Mouse (Mus musculus) hindbrain, postnatal 0 days (tissue): ENCODE data around the gene Tmprss3. TPM values are rescaled to one million over a fixed set of nuclear protein-coding genes. Genes with fewer than 3 reads are reported as not detected.

ENCODE experiments used
- ATAC-seq: fragments of 200-750 bp; cut with Nextera tagmentation; 2 replicates; pipeline ENCODE4 v1.8.0; 2017; ENCODE audit warnings: mild to moderate bottlenecking, moderate TSS enrichment, moderate library complexity
- DNase-seq: peaks from one replicate; pipeline ENCODE4 v3.0.0-alpha.2; 2015; ENCODE audit warnings: low spot score
- H3K27ac ChIP-seq: fragments of 300-500 bp; sonication (generic); 2 replicates; pipeline ENCODE4 v1.5.1; 2014; ENCODE audit warnings: mild to moderate bottlenecking
- H3K27me3 ChIP-seq: fragments of 300-500 bp; sonication (generic); 2 replicates; pipeline ENCODE4 v1.6.1; 2014; ENCODE audit warnings: low read length, mixed read lengths; ENCODE audit not compliant: insufficient read depth
- H3K36me3 ChIP-seq: fragments of 300-500 bp; sonication (generic); 2 replicates; pipeline ENCODE4 v1.6.1; 2014; ENCODE audit warnings: low read length, mixed read lengths; ENCODE audit not compliant: insufficient read depth
- H3K4me1 ChIP-seq: fragments of 300-500 bp; sonication (generic); 2 replicates; pipeline ENCODE4 v1.6.1; 2014; ENCODE audit warnings: antibody characterized with exemption, low read length, mixed read lengths; ENCODE audit not compliant: insufficient read depth
- H3K4me2 ChIP-seq: fragments of 300-500 bp; sonication (generic); 2 replicates; pipeline ENCODE4 v1.6.1; 2014; ENCODE audit warnings: low read depth, mild to moderate bottlenecking, low read length, moderate library complexity, mixed read lengths
- H3K4me3 ChIP-seq: fragments of 300-500 bp; sonication (generic); 2 replicates; pipeline ENCODE4 v1.5.1; 2014; ENCODE audit warnings: low read length
- H3K9ac ChIP-seq: fragments of 300-500 bp; sonication (generic); replicated peaks from 2 replicates; pipeline ENCODE4 v1.6.1; 2014; ENCODE audit warnings: mild to moderate bottlenecking, low read length, moderate library complexity, mixed read lengths
- H3K9me3 ChIP-seq: fragments of 300-500 bp; sonication (generic); 2 replicates; pipeline ENCODE4 v1.6.1; 2016; ENCODE audit warnings: low read length, mixed read lengths
- CTCF ChIP-seq: IDR thresholded peaks from 2 replicates; pipeline ENCODE4 v1.5.1; 2016; ENCODE audit warnings: antibody characterized with exemption, control low read depth, low read depth
- WGBS: fragments of 180-500 bp; shearing (Covaris S2); extraction: QIAGEN DNeasy Blood & Tissue Kit; methylation state at CpG from one replicate; pipeline ENCODE4 v1.1.7; 2014; 5-methylcytosine and 5-hydroxymethylcytosine counted together
- polyA plus RNA-seq: library from polyadenylated mRNA; unstranded; fragments of >200 nt; fragmentation: Nextera tagmentation; extraction: Ambion mirVana; gene quantifications from 2 replicates; pipeline ENCODE4 v1.2.1, GENCODE M21; 2015
- total RNA-seq: library from RNA; depleted of rRNA; stranded (reverse); fragments of >200 nt; gene quantifications from 2 replicates; pipeline ENCODE4 v1.2.3, GENCODE M21; 2014

Gene Tmprss3
- total and polyA plus RNA-seq, 2 experiments from 2014 or later, result 0.10 to 0.23 TPM

- no peak overlapping the region for H3K4me3 ChIP-seq
- H3K4me2 ChIP-seq, result no peak overlapping the region
- no peak for TF ChIP-seq CTCF
- no peak overlapping the region for H3K9ac ChIP-seq
- H3K9me3 ChIP-seq, result no peaks in the 10 kb centered on the region
- 70% methylated on average over 12 of the region's 12 CpGs for WGBS
- no peak overlapping the region for H3K27ac ChIP-seq
- H3K4me1 ChIP-seq, result no peaks in the 10 kb centered on the region
- DNase-seq, result no peak
- no peaks in the 10 kb centered on the region for H3K27me3 ChIP-seq
- no peak for ATAC-seq
- H3K36me3 ChIP-seq, result no peaks in the 10 kb centered on the region
These were observed 15.4 kb downstream of the Tmprss3 start for GRCm38 (mm10) chr17:31183180-31183974.

GRCm38 (mm10) chr17:31181490-31181889, 17.3 kb downstream of the Tmprss3 start:
- no peaks in the 10 kb centered on the region for H3K36me3 ChIP-seq
- H3K27me3 ChIP-seq, result no peaks in the 10 kb centered on the region
- WGBS, result 87% methylated on average over 4 of the region's 4 CpGs
- H3K9ac ChIP-seq, result no peak overlapping the region
- H3K4me1 ChIP-seq, result no peaks in the 10 kb centered on the region
- no peaks in the 10 kb centered on the region for H3K9me3 ChIP-seq
- H3K27ac ChIP-seq, result no peak overlapping the region
- no peak overlapping the region for H3K4me3 ChIP-seq
- TF ChIP-seq CTCF, result no peak
- ATAC-seq (no peak), DNase-seq (no peak)
- H3K4me2 ChIP-seq, result no peak overlapping the region

DNA sequence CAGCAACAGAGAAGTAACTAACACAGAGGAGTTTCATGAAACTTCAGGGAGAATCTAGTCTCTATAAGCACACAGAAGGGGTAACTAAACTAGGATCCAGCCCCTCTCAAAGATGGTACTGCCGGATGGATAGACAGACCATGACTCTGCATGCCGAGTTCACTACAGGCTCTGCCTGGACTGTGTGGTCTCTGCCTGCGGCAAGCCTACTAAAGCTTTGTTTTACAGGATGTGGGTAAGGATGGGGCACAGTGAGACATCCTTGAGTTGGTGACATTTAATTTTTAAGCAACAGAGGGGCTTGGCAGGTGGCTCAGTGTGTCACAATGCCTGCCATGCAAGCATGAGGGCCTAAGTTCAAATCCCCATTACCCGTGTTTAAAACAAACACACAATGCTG, 22.5 kb downstream of the Tmprss3 start:
- H3K4me2 ChIP-seq, result no peak overlapping the region

DNA sequence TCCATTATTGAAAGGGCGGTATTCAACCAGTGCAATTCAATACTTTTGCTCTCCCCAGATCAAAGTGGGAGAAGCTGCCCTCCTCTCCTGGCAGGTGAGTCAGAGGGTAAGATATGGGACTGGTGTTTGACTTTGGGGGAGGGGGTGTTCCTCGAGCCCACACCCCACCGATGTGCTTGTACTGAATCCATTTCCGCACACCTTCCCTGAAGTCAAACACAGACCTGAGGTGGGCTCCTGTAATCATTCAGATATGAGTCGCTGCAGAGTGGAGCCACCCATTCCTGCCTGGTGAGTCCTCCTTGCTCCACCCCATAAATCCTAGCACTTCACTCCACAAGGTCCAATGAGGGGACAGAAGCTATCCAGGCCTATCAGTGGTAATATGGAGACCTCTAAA, 29.0 kb downstream of the Tmprss3 start:
- DNase-seq, result no peak
- Histone ChIP-seq H3K27ac (no peak overlapping the region), H3K4me1 (no peaks in the 10 kb centered on the region), H3K9me3 (no peaks in the 10 kb centered on the region), H3K4me3 (no peak overlapping the region), H3K9ac (no peak overlapping the region), H3K4me2 (no peak overlapping the region), H3K36me3 (no peaks in the 10 kb centered on the region), H3K27me3 (no peaks in the 10 kb centered on the region)
- ATAC-seq, result no peak
- WGBS, result 90% methylated on average over 5 of the region's 5 CpGs
- no peak for TF ChIP-seq CTCF

More for the DNA sequence above, 22.5 kb downstream of the Tmprss3 start:
- no peak overlapping the region for H3K27ac ChIP-seq
- no peak for TF ChIP-seq CTCF
- no peaks in the 10 kb centered on the region for H3K27me3 ChIP-seq
- H3K9ac ChIP-seq, result no peak overlapping the region
- DNase-seq, result no peak
- H3K9me3 ChIP-seq, result no peaks in the 10 kb centered on the region
- H3K4me3 ChIP-seq, result no peak overlapping the region
- H3K4me1 ChIP-seq, result no peaks in the 10 kb centered on the region
- WGBS, result 91% methylated on average over 4 of the region's 4 CpGs
- no peaks in the 10 kb centered on the region for H3K36me3 ChIP-seq
- no peak for ATAC-seq

DNA sequence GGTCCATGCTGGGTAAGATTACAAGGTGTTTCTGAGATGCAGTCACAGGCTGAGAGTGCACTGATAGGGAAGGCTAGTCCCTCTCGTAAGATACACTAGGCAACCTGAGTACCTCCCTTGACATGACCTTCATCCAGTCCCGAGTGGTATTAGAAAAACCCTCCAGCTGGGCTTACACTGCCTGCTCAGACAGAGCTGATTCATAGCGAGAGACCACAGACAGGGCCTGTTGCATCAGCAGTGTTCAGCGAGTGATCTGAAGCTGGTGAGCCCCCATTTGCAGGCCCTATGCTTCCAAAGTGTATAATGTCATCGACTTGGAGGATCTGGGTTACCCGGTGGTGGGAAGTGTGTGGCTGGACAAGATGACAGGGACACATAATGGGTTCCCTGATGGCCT, 33.6 kb downstream of the Tmprss3 start, which contains the start of gene Tff1:
Tff1 (minus strand) TSS at position 151 of the 400 bp plus-strand sequence.
- WGBS, result 87% methylated on average over 6 of the region's 6 CpGs

GRCm38 (mm10) chr17:31163821-31164220, 35.0 kb downstream of the Tmprss3 start:
- WGBS, result 88% methylated on average over 2 of the region's 2 CpGs
- H3K27ac ChIP-seq, result no peak overlapping the region
- no peaks in the 10 kb centered on the region for H3K9me3 ChIP-seq
- no peak overlapping the region for H3K4me2 ChIP-seq
- no peak overlapping the region for H3K4me3 ChIP-seq
- TF ChIP-seq CTCF, result no peak
- DNase-seq (no peak), ATAC-seq (no peak)
- no peaks in the 10 kb centered on the region for H3K36me3 ChIP-seq
- H3K27me3 ChIP-seq, result no peaks in the 10 kb centered on the region
- no peaks in the 10 kb centered on the region for H3K4me1 ChIP-seq
- no peak overlapping the region for H3K9ac ChIP-seq

More for the DNA sequence above, 33.6 kb downstream of the Tmprss3 start, which contains the start of gene Tff1:
- Histone ChIP-seq H3K36me3 (no peaks in the 10 kb centered on the region), H3K27me3 (no peaks in the 10 kb centered on the region), H3K4me3 (no peak within 1 kb of the TSS), H3K9ac (no peak within 1 kb of the TSS), H3K4me2 (no peak within 1 kb of the TSS), H3K4me1 (no peaks in the 10 kb centered on the region), H3K9me3 (no peaks in the 10 kb centered on the region), H3K27ac (no peak within 1 kb of the TSS)
- DNase-seq, result no peak
- no peak for ATAC-seq
- no peak for TF ChIP-seq CTCF

DNA sequence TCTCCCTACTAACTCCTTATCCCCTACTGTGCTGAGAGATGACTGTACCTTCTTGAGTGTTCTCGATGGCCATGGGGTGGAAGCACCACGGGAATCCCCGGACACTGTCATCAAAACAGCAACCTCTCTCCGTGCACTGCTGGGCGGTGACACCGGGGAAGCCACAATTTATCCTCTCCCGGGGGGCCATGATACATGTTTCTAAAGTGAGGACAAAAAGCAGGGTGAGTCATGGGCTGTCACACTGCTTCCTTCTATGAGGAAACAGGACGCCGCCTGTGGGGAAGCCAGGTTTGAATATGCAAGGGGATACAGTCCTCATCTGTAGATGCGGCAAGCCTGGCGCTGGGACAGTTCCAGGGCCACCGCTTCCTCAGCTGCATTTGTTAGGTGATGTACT, 36.2 kb downstream of the Tmprss3 start:
- Histone ChIP-seq H3K9ac (no peak overlapping the region), H3K4me1 (no peaks in the 10 kb centered on the region), H3K36me3 (no peaks in the 10 kb centered on the region), H3K9me3 (no peaks in the 10 kb centered on the region), H3K27ac (no peak overlapping the region), H3K4me2 (no peak overlapping the region), H3K27me3 (no peaks in the 10 kb centered on the region), H3K4me3 (no peak overlapping the region)
- ATAC-seq (no peak), DNase-seq (no peak)
- 88% methylated on average over 12 of the region's 12 CpGs for WGBS
- no peak for TF ChIP-seq CTCF
